ENCODE assay signal across 8 mouse cellular contexts in genomic region chr11:102392441-102393237, GRCm38 (mm10). TPM values are rescaled to one million over a fixed set of nuclear protein-coding genes. Genes with fewer than 3 reads are reported as not detected.
DNase-seq lines count a peak whose midpoint lies in the region; ATAC-seq and TF ChIP-seq lines count a peak whose summit lies in the region.

No protein-coding gene starts in this region.

- no peak for TF ChIP-seq POLR2A in lung, adult 2 months (IDR thresholded peaks at IDR 0.05; ENCODE audit: borderline replicate concordance, extremely low read depth, low read depth, low read length)
- no peak for TF ChIP-seq POLR2A in olfactory bulb, adult 2 months (IDR thresholded peaks at IDR 0.05; ENCODE audit: insufficient read depth, low read depth, low read length)

- no peak for TF ChIP-seq CTCF in lung, adult 2 months (IDR thresholded peaks at IDR 0.05; ENCODE audit: insufficient read depth, low read length)
- no peak for TF ChIP-seq CTCF in olfactory bulb, adult 2 months (IDR thresholded peaks at IDR 0.05; ENCODE audit: insufficient read depth, low read depth, low read length)

- peak overlapping the region; percentile 33 for H3K4me3 ChIP-seq in lung, adult 2 months (replicated peaks; ENCODE audit: extremely low read depth, low read depth, low read length)
- peak overlapping the region; percentile 44 for H3K4me3 ChIP-seq in limb, embryonic 12.5 days (replicated peaks)
- H3K4me3 ChIP-seq in olfactory bulb, adult 2 months (ENCODE audit: insufficient read depth, low read depth, low read length) = peak overlapping the region; percentile 46

- peak; percentile 34; the same call in 1 of the 2 replicates for ATAC-seq in erythroblast, adult 5-6 weeks (replicated peaks; ENCODE audit: low FRiP score, poor library complexity, severe bottlenecking)
- 0 out of 2 replicates have a peak, but pooled peaks have one; percentile 12 for ATAC-seq in limb, embryonic 12.5 days (ENCODE audit: insufficient number of reproducible peaks, insufficient read depth, low FRiP score, low TSS enrichment, low read depth)

- H3K9me3 ChIP-seq in limb, embryonic 12.5 days = no peaks in the 10 kb centered on the region

- H3K4me2 ChIP-seq in limb, embryonic 12.5 days = peak overlapping the region; percentile 90

- H3K27me3 ChIP-seq in limb, embryonic 12.5 days = peaks cover 44% of the 10 kb centered on the region

- no peaks in the 10 kb centered on the region for H3K4me1 ChIP-seq in lung, adult 2 months (ENCODE audit: control insufficient read depth, insufficient read depth, low read length)
- H3K4me1 ChIP-seq in limb, embryonic 12.5 days (replicated peaks) = peaks cover 26% of the 10 kb centered on the region
- H3K4me1 ChIP-seq in olfactory bulb, adult 2 months (ENCODE audit: control insufficient read depth, insufficient read depth, low read length) = peaks cover 27% of the 10 kb centered on the region

- no peak for DNase-seq in lung, adult 2 months
- DNase-seq in lung, postnatal 25 days (ENCODE audit: low spot score) = no peak
- DNase-seq in frontal cortex, adult 2 months (ENCODE audit: extremely low spot score in 1 of 2, low spot score in 1 of 2) = no peak
- no peak for DNase-seq in urinary bladder, adult 18-20 months (ENCODE audit: low spot score in 2 of 2)
- DNase-seq in spleen, postnatal 36 days (ENCODE audit: low spot score in 2 of 2) = no peak

- H3K36me3 ChIP-seq in limb, embryonic 12.5 days = no peaks in the 10 kb centered on the region

- peak overlapping the region; percentile 40; the same call in 1 of the 2 replicates for H3K9ac ChIP-seq in limb, embryonic 12.5 days (replicated peaks)

- WGBS in lung, adult 2 months = 16% methylated on average over 15 of the region's 15 CpGs
- WGBS in limb, embryonic 12.5 days = 19% methylated on average over 15 of the region's 15 CpGs
- WGBS in olfactory bulb, adult 2 months = 19% methylated on average over 15 of the region's 15 CpGs

- no peak overlapping the region for H3K27ac ChIP-seq in limb, embryonic 12.5 days
- peak overlapping the region; percentile 91 for H3K27ac ChIP-seq in olfactory bulb, adult 2 months (ENCODE audit: insufficient read depth, low read depth, low read length)

RNA-seq across cellular contexts. Expression of gene Rundc3a, which starts 0.6 kb away (rescaled TPM):
- polyA plus RNA-seq in lung, adult 2 months (2012; rRNA removed) = 1.9 and 2.8 TPM in 2 replicates
- total RNA-seq in erythroblast, adult 5-6 weeks (2015; ENCODE audit: low replicate concordance) = 3.1 TPM in 1 of 2 replicates, not detected in the other
- total RNA-seq in erythroblast, adult 5-6 weeks (2017; ENCODE audit: low replicate concordance) = 2.7 and 7.5 TPM in 2 replicates
- polyA plus RNA-seq in limb, embryonic 12.5 days (2016; fragmentation: Nextera tagmentation; extraction: Ambion mirVana) = 1.7 and 2.3 TPM in 2 replicates
- not detected in 2 replicates for polyA plus RNA-seq in olfactory bulb, adult 2 months (2012; ENCODE audit: insufficient read depth, insufficient read length, low replicate concordance, missing spikeins)
- polyA plus RNA-seq in frontal cortex, adult 2 months (2012; rRNA removed) = 538 and 540 TPM in 2 replicates

RNA-seq across cellular contexts. Expression of gene Slc25a39, which starts 15.1 kb away (rescaled TPM):
- polyA plus RNA-seq in lung, adult 2 months (2012; rRNA removed) = 258 and 290 TPM in 2 replicates
- total RNA-seq in erythroblast, adult 5-6 weeks (2015; ENCODE audit: low replicate concordance) = 461 and 462 TPM in 2 replicates
- total RNA-seq in erythroblast, adult 5-6 weeks (2017; ENCODE audit: low replicate concordance) = 236 and 290 TPM in 2 replicates
- 164 and 174 TPM in 2 replicates for polyA plus RNA-seq in limb, embryonic 12.5 days (2016; fragmentation: Nextera tagmentation; extraction: Ambion mirVana)
- not detected in 2 replicates for polyA plus RNA-seq in olfactory bulb, adult 2 months (2012; ENCODE audit: insufficient read depth, insufficient read length, low replicate concordance, missing spikeins)
- 82.9 and 90.8 TPM in 2 replicates for polyA plus RNA-seq in frontal cortex, adult 2 months (2012; rRNA removed)

RNA-seq across cellular contexts. Expression of gene Slc4a1, which starts 26.6 kb away (rescaled TPM):
- polyA plus RNA-seq in lung, adult 2 months (2012; rRNA removed) = 1.1 and 1.2 TPM in 2 replicates
- total RNA-seq in erythroblast, adult 5-6 weeks (2015; ENCODE audit: low replicate concordance) = 4,977 and 5,433 TPM in 2 replicates
- total RNA-seq in erythroblast, adult 5-6 weeks (2017; ENCODE audit: low replicate concordance) = 6,454 and 7,565 TPM in 2 replicates
- polyA plus RNA-seq in limb, embryonic 12.5 days (2016; fragmentation: Nextera tagmentation; extraction: Ambion mirVana) = 22.6 and 25.0 TPM in 2 replicates
- polyA plus RNA-seq in olfactory bulb, adult 2 months (2012; ENCODE audit: insufficient read depth, insufficient read length, low replicate concordance, missing spikeins) = not detected in 2 replicates
- 0.48 and 0.60 TPM in 2 replicates for polyA plus RNA-seq in frontal cortex, adult 2 months (2012; rRNA removed)

RNA-seq across cellular contexts. Expression of gene Grn, which starts 37.5 kb away (rescaled TPM):
- 220 and 257 TPM in 2 replicates for polyA plus RNA-seq in lung, adult 2 months (2012; rRNA removed)
- 85.7 and 90.1 TPM in 2 replicates for total RNA-seq in erythroblast, adult 5-6 weeks (2015; ENCODE audit: low replicate concordance)
- total RNA-seq in erythroblast, adult 5-6 weeks (2017; ENCODE audit: low replicate concordance) = 26.3 and 56.1 TPM in 2 replicates
- polyA plus RNA-seq in limb, embryonic 12.5 days (2016; fragmentation: Nextera tagmentation; extraction: Ambion mirVana) = 101 and 106 TPM in 2 replicates
- not detected in 2 replicates for polyA plus RNA-seq in olfactory bulb, adult 2 months (2012; ENCODE audit: insufficient read depth, insufficient read length, low replicate concordance, missing spikeins)
- polyA plus RNA-seq in frontal cortex, adult 2 months (2012; rRNA removed) = 70.9 and 78.2 TPM in 2 replicates

RNA-seq across cellular contexts. Expression of gene Fam171a2, which starts 54.8 kb away (rescaled TPM):
- 19.6 and 22.8 TPM in 2 replicates for polyA plus RNA-seq in lung, adult 2 months (2012; rRNA removed)
- total RNA-seq in erythroblast, adult 5-6 weeks (2015; ENCODE audit: low replicate concordance) = not detected in 2 replicates
- total RNA-seq in erythroblast, adult 5-6 weeks (2017; ENCODE audit: low replicate concordance) = not detected in 2 replicates
- polyA plus RNA-seq in limb, embryonic 12.5 days (2016; fragmentation: Nextera tagmentation; extraction: Ambion mirVana) = 9.7 and 10.7 TPM in 2 replicates
- not detected in 2 replicates for polyA plus RNA-seq in olfactory bulb, adult 2 months (2012; ENCODE audit: insufficient read depth, insufficient read length, low replicate concordance, missing spikeins)
- 69.6 and 70.0 TPM in 2 replicates for polyA plus RNA-seq in frontal cortex, adult 2 months (2012; rRNA removed)

Comparison
In these comparisons a context has a peak if more than half of its experiments do, and no peak if none do; other contexts are left out.
1. RNA of gene Slc25a39, which starts 15.1 kb away (polyA plus RNA-seq): 258 to 290 TPM in lung, adult 2 months, 164 to 174 TPM in limb, embryonic 12.5 days and 82.9 to 90.8 TPM in frontal cortex, adult 2 months; not detected in olfactory bulb, adult 2 months; every median in the first group is over 10 times any median in the second.
2. RNA of gene Slc4a1, which starts 26.6 kb away (polyA plus RNA-seq): 22.6 to 25.0 TPM in limb, embryonic 12.5 days; 1.1 to 1.2 TPM in lung, adult 2 months, 0.48 to 0.60 TPM in frontal cortex, adult 2 months and not detected in olfactory bulb, adult 2 months; every median in the first group is over 10 times any median in the second.
3. Peak in every context shown above with its lines, with median percentiles within 50 percentile points of each other: H3K4me3 ChIP-seq.